Mouse (Mus musculus): ENCODE measurements around the gene Slc45a1. TPM values are rescaled to one million over a fixed set of nuclear protein-coding genes. Genes with fewer than 3 reads are reported as not detected.

The Slc45a1 gene
- total RNA-seq, 2 experiments from 2014 or later = not detected

- intact Hi-C loops (cut with DNase I) = no loop called here
- DNase-seq = peak; percentile 76 to 79
These were observed 68.8 kb downstream of the Slc45a1 start for GRCm38 (mm10) chr4:150582966-150583776.

DNA sequence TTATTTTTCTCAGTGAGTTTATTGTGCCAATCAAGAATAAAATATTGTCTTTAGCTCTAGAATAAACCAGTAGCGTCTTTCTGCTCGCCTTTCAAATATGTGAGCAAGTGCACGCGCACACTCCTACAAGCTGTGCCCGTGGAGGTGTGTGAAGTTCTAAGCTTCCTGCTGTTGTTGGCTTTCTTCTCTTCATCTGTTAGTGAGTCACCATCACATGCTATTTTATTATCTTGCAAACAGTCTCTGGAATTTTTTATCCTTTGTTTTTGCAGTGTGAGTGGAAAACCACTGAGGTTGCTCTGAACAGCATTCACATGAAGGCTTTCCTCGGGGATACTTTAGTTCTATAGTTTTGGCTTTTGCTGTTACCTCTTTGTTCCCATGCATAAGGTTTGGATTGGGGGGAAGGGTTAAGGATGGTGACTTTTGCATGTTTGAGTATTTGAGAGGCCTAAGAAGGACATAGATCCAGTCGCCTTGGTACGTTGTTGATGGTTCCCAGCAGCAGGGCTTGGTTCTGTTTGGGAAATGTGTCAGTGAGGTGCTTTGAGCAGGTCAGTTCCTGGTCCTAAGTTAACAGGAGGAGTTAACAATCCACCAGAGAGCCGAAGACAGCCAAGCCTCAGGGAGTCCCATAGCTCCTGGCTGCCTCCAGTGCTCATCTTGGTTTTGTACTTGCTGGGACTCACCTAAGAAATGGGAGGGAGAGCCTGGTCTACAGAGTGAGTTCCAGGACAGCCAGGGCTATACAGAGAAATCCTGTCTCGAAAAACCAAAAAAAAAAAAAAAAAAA lies 69.8 kb downstream of the Slc45a1 start:
- no peak for DNase-seq
- intact Hi-C loops (cut with DNase I) = no loop called here

Other genes with a start within 250 kb of the Slc45a1 start
- gene Errfi1, start 201.7 kb upstream of the Slc45a1 start, total RNA-seq (2021) = 10 to 100 TPM; 22.0 to 26.6 TPM

All from heart, postnatal 10 days (tissue).